Mouse (Mus musculus) skeletal muscle tissue, adult 2 months (tissue): ENCODE data around the gene Coro2a.
A peak's percentile ranks its signal among the peaks of the same experiment; 100 is the strongest.

Source experiments
- DNase-seq: peaks from one replicate; pipeline ENCODE4 v3.0.0-alpha.2; 2012; ENCODE audit warnings: low read depth, low spot score

Gene Coro2a

GRCm38 (mm10) chr4:46526798-46527557 lies 75.0 kb downstream of the Coro2a start:
- no peak for DNase-seq

- DNase-seq, result no peak
These were observed 75.8 kb downstream of the Coro2a start for GRCm38 (mm10) chr4:46526226-46526625.

GRCm38 (mm10) chr4:46523324-46523723 lies 78.7 kb downstream of the Coro2a start:
- DNase-seq, result no peak

GRCm38 (mm10) chr4:46521457-46521856 lies 80.5 kb downstream of the Coro2a start:
- no peak for DNase-seq

GRCm38 (mm10) chr4:46520491-46520890 lies 81.5 kb downstream of the Coro2a start:
- DNase-seq, result no peak

GRCm38 (mm10) chr4:46507736-46508460 lies 94.1 kb downstream of the Coro2a start:
- peak; percentile 48 for DNase-seq

GRCm38 (mm10) chr4:46506801-46507610 lies 95.0 kb downstream of the Coro2a start:
- DNase-seq, result peak; percentile 97

GRCm38 (mm10) chr4:46505361-46506057 lies 96.5 kb downstream of the Coro2a start:
- no peak for DNase-seq

- DNase-seq, result no peak
These were observed 98.1 kb downstream of the Coro2a start for GRCm38 (mm10) chr4:46503881-46504280.

- no peak for DNase-seq
These were observed 99.1 kb downstream of the Coro2a start for GRCm38 (mm10) chr4:46502606-46503502.

GRCm38 (mm10) chr4:46498976-46499375 lies 103.0 kb downstream of the Coro2a start:
- no peak for DNase-seq

- DNase-seq, result no peak
These were observed 103.5 kb downstream of the Coro2a start for GRCm38 (mm10) chr4:46498511-46498910.

- DNase-seq, result peak; percentile 48
These were observed 104.6 kb downstream of the Coro2a start for GRCm38 (mm10) chr4:46497286-46497892.

GRCm38 (mm10) chr4:46495543-46495942 lies 106.5 kb downstream of the Coro2a start:
- DNase-seq, result no peak

- no peak for DNase-seq
These were observed 108.9 kb downstream of the Coro2a start for GRCm38 (mm10) chr4:46493071-46493470.

- DNase-seq, result peak; percentile 92
These were observed 112.7 kb downstream of the Coro2a start, which contains the start of gene Nans for GRCm38 (mm10) chr4:46489028-46489925. Nans (plus strand) TSS chr4:46489248.

- DNase-seq, result peak; percentile 30
These were observed 114.7 kb downstream of the Coro2a start for GRCm38 (mm10) chr4:46487348-46487747.
